Mouse (Mus musculus): ENCODE data around the gene Zfp385b. TPM values are rescaled to one million over a fixed set of nuclear protein-coding genes. Genes with fewer than 3 reads are reported as not detected.

Zfp385b gene
- polyA plus RNA-seq, 1 experiment, result 0.28 TPM

DNA sequence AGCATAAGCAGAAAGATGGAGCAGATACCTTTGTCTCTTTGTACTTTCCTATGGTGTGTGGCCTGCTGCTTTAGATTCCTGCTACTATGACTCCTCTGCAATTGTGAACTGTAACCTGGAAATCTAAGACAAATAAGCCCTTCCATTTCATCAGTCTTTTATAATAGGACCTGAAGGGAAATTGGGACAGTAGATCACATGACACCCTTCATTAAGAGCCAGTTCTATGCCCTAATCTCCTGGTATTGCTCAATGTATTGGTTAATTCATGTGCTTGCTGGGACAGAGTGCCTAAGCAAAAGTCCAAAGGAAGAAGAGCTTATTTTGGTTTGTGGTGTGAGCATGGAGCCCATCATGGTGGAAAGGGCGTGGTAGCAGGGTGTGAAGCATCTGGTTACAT lies 19.2 kb upstream of the Zfp385b start:
- no peaks in the 10 kb centered on the region for H3K36me3 ChIP-seq (ENCODE audit: control insufficient read depth, insufficient read depth)
- no peaks in the 10 kb centered on the region for H3K27me3 ChIP-seq (ENCODE audit: control insufficient read depth, insufficient read depth, insufficient read length)
- TF ChIP-seq E2F4 (IDR thresholded peaks at IDR 0.05; ENCODE audit: insufficient read depth) (no peak), POLR2A (IDR thresholded peaks at IDR 0.05; ENCODE audit: insufficient read length, low read depth) (no peak), USF1 (IDR thresholded peaks at IDR 0.05; ENCODE audit: low read depth) (no peak), SRF (IDR thresholded peaks at IDR 0.05; ENCODE audit: control insufficient read depth, insufficient read length, low read depth) (no peak), REST (IDR thresholded peaks at IDR 0.05; ENCODE audit: insufficient read depth, insufficient read length) (no peak), TCF3 (IDR thresholded peaks at IDR 0.05; ENCODE audit: insufficient read length, low read depth) (no peak), MAX (IDR thresholded peaks at IDR 0.05; ENCODE audit: low read depth) (no peak), CEBPB (IDR thresholded peaks at IDR 0.05; ENCODE audit: insufficient read depth, poor library complexity, severe bottlenecking) (no peak), POLR2AphosphoS2 (IDR thresholded peaks at IDR 0.05; ENCODE audit: insufficient read length, low read depth) (no peak), TCF12 (IDR thresholded peaks at IDR 0.05; ENCODE audit: insufficient read depth, poor library complexity, severe bottlenecking) (no peak), MYOG (IDR thresholded peaks at IDR 0.05; ENCODE audit: control insufficient read depth in 1 of 3, insufficient read depth in 1 of 3, insufficient read length in 2 of 3, low read depth in 2 of 3) (no peak), MYOD1 (IDR thresholded peaks at IDR 0.05; ENCODE audit: control insufficient read depth in 1 of 3, insufficient read length in 2 of 3, low read depth in 2 of 3) (no peak)
- H3ac ChIP-seq (ENCODE audit: control insufficient read depth, insufficient read length), result no peak overlapping the region
- H3K4me2 ChIP-seq (ENCODE audit: low read depth), result no peak overlapping the region
- H3K79me2 ChIP-seq (ENCODE audit: control insufficient read depth, insufficient read depth), result no peaks in the 10 kb centered on the region
- no peak overlapping the region for H3K4me3 ChIP-seq

DNA sequence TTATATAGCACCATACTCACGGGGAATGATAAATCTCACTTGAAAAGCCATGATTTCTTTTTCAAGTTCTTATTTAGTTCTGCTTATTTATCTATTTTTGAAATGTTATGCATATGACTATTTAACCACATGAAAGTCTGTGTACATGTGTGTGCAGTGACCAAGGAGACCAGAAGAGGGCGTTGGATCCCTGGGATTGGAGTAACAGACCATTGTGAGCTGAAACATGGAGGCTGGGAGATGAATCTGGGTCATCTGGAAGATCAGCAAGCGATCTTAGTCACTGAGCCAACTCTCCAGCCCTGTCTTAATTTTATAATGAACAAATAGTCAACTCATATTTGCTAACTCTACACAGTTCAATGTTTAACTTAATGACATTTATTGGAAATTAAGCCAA lies 16.3 kb upstream of the Zfp385b start:
- no peak overlapping the region for H3ac ChIP-seq (ENCODE audit: control insufficient read depth, insufficient read length)
- no peaks in the 10 kb centered on the region for H3K79me2 ChIP-seq (ENCODE audit: control insufficient read depth, insufficient read depth)
- no peaks in the 10 kb centered on the region for H3K36me3 ChIP-seq (ENCODE audit: control insufficient read depth, insufficient read depth)
- no peak overlapping the region for H3K4me2 ChIP-seq (ENCODE audit: low read depth)
- H3K27me3 ChIP-seq (ENCODE audit: control insufficient read depth, insufficient read depth, insufficient read length), result no peaks in the 10 kb centered on the region
- H3K4me3 ChIP-seq, result no peak overlapping the region
- no peak for TF ChIP-seq POLR2AphosphoS2 (IDR thresholded peaks at IDR 0.05; ENCODE audit: insufficient read length, low read depth)
- no peak for TF ChIP-seq TCF3 (IDR thresholded peaks at IDR 0.05; ENCODE audit: insufficient read length, low read depth)
- TF ChIP-seq REST (IDR thresholded peaks at IDR 0.05; ENCODE audit: insufficient read depth, insufficient read length), result no peak
- no peak for TF ChIP-seq TCF12 (IDR thresholded peaks at IDR 0.05; ENCODE audit: insufficient read depth, poor library complexity, severe bottlenecking)
- no peak for TF ChIP-seq MAX (IDR thresholded peaks at IDR 0.05; ENCODE audit: low read depth)
- TF ChIP-seq USF1 (IDR thresholded peaks at IDR 0.05; ENCODE audit: low read depth), result no peak
- TF ChIP-seq MYOG (IDR thresholded peaks at IDR 0.05; ENCODE audit: control insufficient read depth in 1 of 3, insufficient read depth in 1 of 3, insufficient read length in 2 of 3, low read depth in 2 of 3), result no peak
- no peak for TF ChIP-seq MYOD1 (IDR thresholded peaks at IDR 0.05; ENCODE audit: control insufficient read depth in 1 of 3, insufficient read length in 2 of 3, low read depth in 2 of 3)
- no peak for TF ChIP-seq SRF (IDR thresholded peaks at IDR 0.05; ENCODE audit: control insufficient read depth, insufficient read length, low read depth)
- no peak for TF ChIP-seq CEBPB (IDR thresholded peaks at IDR 0.05; ENCODE audit: insufficient read depth, poor library complexity, severe bottlenecking)
- no peak for TF ChIP-seq E2F4 (IDR thresholded peaks at IDR 0.05; ENCODE audit: insufficient read depth)
- TF ChIP-seq POLR2A (IDR thresholded peaks at IDR 0.05; ENCODE audit: insufficient read length, low read depth), result no peak

DNA sequence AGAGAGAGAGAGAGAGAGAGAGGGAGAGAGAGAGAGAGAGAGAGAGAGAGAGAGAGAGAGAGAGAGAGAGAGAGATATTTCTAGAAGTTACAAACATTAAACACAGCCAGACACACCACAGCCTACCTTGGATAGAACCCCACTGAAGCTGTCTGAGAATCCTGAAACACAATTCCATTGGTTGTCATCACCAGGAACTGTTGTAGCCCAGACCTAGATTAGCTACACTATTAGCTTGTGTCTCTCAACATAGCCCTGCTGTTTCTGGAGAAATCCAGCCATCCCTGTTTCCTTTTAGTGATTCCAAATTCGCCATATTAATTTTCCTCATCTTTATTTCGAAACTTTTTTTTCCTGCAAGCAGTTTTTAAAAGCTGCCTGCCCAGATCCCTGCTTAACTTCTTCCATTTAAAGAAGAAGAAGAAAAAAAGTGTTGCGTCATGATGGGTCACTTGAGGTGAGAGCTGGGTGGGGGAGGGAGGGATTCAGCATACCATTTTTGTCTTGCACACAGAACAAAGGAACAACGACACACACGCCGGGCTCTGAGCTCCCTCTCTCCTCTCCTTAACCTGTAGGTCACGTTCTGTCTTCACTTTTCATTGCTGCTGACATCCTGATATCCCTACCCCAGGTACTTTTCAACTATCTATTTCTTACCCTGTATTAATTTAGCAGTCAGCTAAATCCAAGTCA lies 6.8 kb upstream of the Zfp385b start:
- H3K79me2 ChIP-seq (ENCODE audit: control insufficient read depth, insufficient read depth), result no peaks in the 10 kb centered on the region
- H3K4me3 ChIP-seq, result no peak overlapping the region
- TF ChIP-seq E2F4 (IDR thresholded peaks at IDR 0.05; ENCODE audit: insufficient read depth), result no peak
- TF ChIP-seq REST (IDR thresholded peaks at IDR 0.05; ENCODE audit: insufficient read depth, insufficient read length), result no peak
- TF ChIP-seq POLR2A (IDR thresholded peaks at IDR 0.05; ENCODE audit: insufficient read length, low read depth), result no peak
- TF ChIP-seq TCF3 (IDR thresholded peaks at IDR 0.05; ENCODE audit: insufficient read length, low read depth), result no peak
- no peak for TF ChIP-seq MYOG (IDR thresholded peaks at IDR 0.05; ENCODE audit: control insufficient read depth in 1 of 3, insufficient read depth in 1 of 3, insufficient read length in 2 of 3, low read depth in 2 of 3)
- TF ChIP-seq MYOD1 (IDR thresholded peaks at IDR 0.05; ENCODE audit: control insufficient read depth in 1 of 3, insufficient read length in 2 of 3, low read depth in 2 of 3), result no peak
- no peak for TF ChIP-seq USF1 (IDR thresholded peaks at IDR 0.05; ENCODE audit: low read depth)
- no peak for TF ChIP-seq CEBPB (IDR thresholded peaks at IDR 0.05; ENCODE audit: insufficient read depth, poor library complexity, severe bottlenecking)
- no peak for TF ChIP-seq TCF12 (IDR thresholded peaks at IDR 0.05; ENCODE audit: insufficient read depth, poor library complexity, severe bottlenecking)
- no peak for TF ChIP-seq POLR2AphosphoS2 (IDR thresholded peaks at IDR 0.05; ENCODE audit: insufficient read length, low read depth)
- TF ChIP-seq SRF (IDR thresholded peaks at IDR 0.05; ENCODE audit: control insufficient read depth, insufficient read length, low read depth), result no peak
- TF ChIP-seq MAX (IDR thresholded peaks at IDR 0.05; ENCODE audit: low read depth), result no peak
- H3ac ChIP-seq (ENCODE audit: control insufficient read depth, insufficient read length), result no peak overlapping the region
- H3K36me3 ChIP-seq (ENCODE audit: control insufficient read depth, insufficient read depth), result no peaks in the 10 kb centered on the region
- H3K27me3 ChIP-seq (ENCODE audit: control insufficient read depth, insufficient read depth, insufficient read length), result no peaks in the 10 kb centered on the region
- H3K4me2 ChIP-seq (ENCODE audit: low read depth), result peak overlapping the region; percentile 15

DNA sequence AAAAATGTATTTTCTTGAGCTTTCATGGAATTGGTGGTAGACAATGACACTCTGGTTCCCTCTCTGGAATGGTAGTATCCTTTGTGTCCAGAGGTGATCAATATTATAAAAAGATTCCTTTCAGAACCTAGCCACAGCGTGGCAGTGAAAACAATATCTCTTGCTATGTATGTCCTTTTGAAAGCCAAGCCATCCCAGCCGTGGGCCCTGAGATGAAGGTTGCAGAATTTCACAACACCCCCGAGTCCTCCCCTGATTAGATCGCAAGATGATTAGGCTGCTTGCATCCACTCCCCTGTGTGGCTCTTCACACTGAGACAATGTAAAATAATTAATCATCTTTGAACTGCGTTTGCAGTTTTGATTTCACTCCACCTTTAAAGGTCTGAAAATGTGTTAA lies 3.6 kb upstream of the Zfp385b start:
- no peaks in the 10 kb centered on the region for H3K79me2 ChIP-seq (ENCODE audit: control insufficient read depth, insufficient read depth)
- no peak overlapping the region for H3K4me2 ChIP-seq (ENCODE audit: low read depth)

More for the DNA sequence above, 3.6 kb upstream of the Zfp385b start:
- Histone ChIP-seq H3K36me3 (ENCODE audit: control insufficient read depth, insufficient read depth) (no peaks in the 10 kb centered on the region), H3ac (ENCODE audit: control insufficient read depth, insufficient read length) (no peak overlapping the region), H3K4me3 (no peak overlapping the region), H3K27me3 (ENCODE audit: control insufficient read depth, insufficient read depth, insufficient read length) (no peaks in the 10 kb centered on the region)
- TF ChIP-seq TCF3 (IDR thresholded peaks at IDR 0.05; ENCODE audit: insufficient read length, low read depth), result no peak
- TF ChIP-seq SRF (IDR thresholded peaks at IDR 0.05; ENCODE audit: control insufficient read depth, insufficient read length, low read depth), result no peak
- TF ChIP-seq USF1 (IDR thresholded peaks at IDR 0.05; ENCODE audit: low read depth), result no peak
- no peak for TF ChIP-seq MYOG (IDR thresholded peaks at IDR 0.05; ENCODE audit: control insufficient read depth in 1 of 3, insufficient read depth in 1 of 3, insufficient read length in 2 of 3, low read depth in 2 of 3)
- no peak for TF ChIP-seq CEBPB (IDR thresholded peaks at IDR 0.05; ENCODE audit: insufficient read depth, poor library complexity, severe bottlenecking)
- TF ChIP-seq E2F4 (IDR thresholded peaks at IDR 0.05; ENCODE audit: insufficient read depth), result no peak
